Mouse (Mus musculus) limb, embryonic 15.5 days (tissue): ENCODE data around the gene Eps15. TPM values are rescaled to one million over a fixed set of nuclear protein-coding genes. Genes with fewer than 3 reads are reported as not detected.

ENCODE experiments used
- ATAC-seq: fragments of 200-750 bp; cut with Nextera tagmentation; 2 replicates; pipeline ENCODE4 v1.8.0; 2017; ENCODE audit warnings: low read depth, moderate TSS enrichment; ENCODE audit not compliant: insufficient number of reproducible peaks, low FRiP score, low TSS enrichment
- H3K27ac ChIP-seq: fragments of 300-500 bp; sonication (generic); 2 replicates; pipeline ENCODE4 v1.5.1; 2015; ENCODE audit warnings: moderate library complexity, mild to moderate bottlenecking, inconsistent platforms
- H3K27me3 ChIP-seq: fragments of 300-500 bp; sonication (generic); 2 replicates; pipeline ENCODE4 v1.6.1; 2015; ENCODE audit warnings: inconsistent platforms
- H3K36me3 ChIP-seq: fragments of 300-500 bp; sonication (generic); 2 replicates; pipeline ENCODE4 v1.6.1; 2015; ENCODE audit warnings: inconsistent platforms
- H3K4me1 ChIP-seq: fragments of 300-500 bp; sonication (generic); 2 replicates; pipeline ENCODE4 v1.6.1; 2015; ENCODE audit warnings: inconsistent platforms
- H3K4me2 ChIP-seq: fragments of 300-500 bp; sonication (generic); 2 replicates; pipeline ENCODE4 v1.6.1; 2015; ENCODE audit warnings: mild to moderate bottlenecking, inconsistent platforms
- H3K4me3 ChIP-seq: fragments of 300-500 bp; sonication (generic); 2 replicates; pipeline ENCODE4 v1.5.1; 2015; ENCODE audit warnings: mild to moderate bottlenecking, inconsistent platforms
- H3K9ac ChIP-seq: fragments of 300-500 bp; sonication (generic); 2 replicates; pipeline ENCODE4 v1.6.1; 2015; ENCODE audit warnings: inconsistent platforms
- H3K9me3 ChIP-seq: fragments of 300-500 bp; sonication (generic); 2 replicates; pipeline ENCODE4 v1.6.1; 2016; ENCODE audit warnings: inconsistent platforms
- WGBS: fragments of 180-500 bp; shearing (Covaris S2); methylation state at CpG from one replicate; pipeline ENCODE4 v1.1.7; 2015; 5-methylcytosine and 5-hydroxymethylcytosine counted together
- polyA plus RNA-seq: library from polyadenylated mRNA; unstranded; fragments of >200 nt; fragmentation: Nextera tagmentation; extraction: Ambion mirVana; gene quantifications from 2 replicates; pipeline ENCODE4 v1.2.1, GENCODE M21; 2015

Eps15 gene
- polyA plus RNA-seq, 1 experiment from 2014 or later = 40.1 TPM

GRCm38 (mm10) chr4:109273586-109274240 is 6.4 kb upstream of the Eps15 start:
- no peak overlapping the region for H3K4me3 ChIP-seq
- no peak overlapping the region for H3K9ac ChIP-seq
- no peaks in the 10 kb centered on the region for H3K27me3 ChIP-seq
- no peak overlapping the region for H3K4me2 ChIP-seq
- ATAC-seq = no peak
- H3K27ac ChIP-seq = no peak overlapping the region; the same call in 1 of the 2 replicates
- no peaks in the 10 kb centered on the region for H3K36me3 ChIP-seq
- no peaks in the 10 kb centered on the region for H3K4me1 ChIP-seq
- WGBS = 90% methylated on average over 2 of the region's 2 CpGs
- H3K9me3 ChIP-seq = no peaks in the 10 kb centered on the region

- Histone ChIP-seq H3K9me3 (no peaks in the 10 kb centered on the region), H3K36me3 (no peaks in the 10 kb centered on the region), H3K9ac (peak overlapping the region; percentile 87), H3K4me2 (peak overlapping the region; percentile 84), H3K4me1 (peaks cover 15% of the 10 kb centered on the region), H3K27me3 (no peaks in the 10 kb centered on the region), H3K27ac (peak overlapping the region; percentile 82), H3K4me3 (peak overlapping the region; percentile 91)
- peak; percentile 81 for ATAC-seq
- under 1% methylated on average over 59 of the region's 85 CpGs for WGBS
Observed at GRCm38 (mm10) chr4:109280459-109281160, 542 bp downstream of the Eps15 start.

DNA sequence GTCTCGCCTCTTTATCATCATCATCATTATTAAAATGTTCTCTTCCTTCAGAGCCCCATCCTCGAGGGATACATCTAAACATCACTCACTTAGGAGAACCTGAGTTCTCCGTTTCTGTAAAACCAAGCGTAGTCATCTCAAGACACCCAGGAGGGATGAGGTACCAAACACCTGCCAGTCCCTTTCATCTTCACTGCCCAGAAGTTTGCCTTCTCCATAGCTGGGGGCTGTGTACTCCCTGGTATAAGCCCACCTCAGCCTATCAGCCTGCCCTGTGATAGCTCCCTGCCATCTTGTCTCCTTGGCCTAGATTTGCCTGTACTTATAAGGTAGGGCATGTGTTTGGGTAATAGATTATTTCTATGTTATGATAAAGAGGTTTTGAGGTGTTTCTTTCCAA is 1.1 kb downstream of the Eps15 start:
- 7% methylated on average over 4 of the region's 4 CpGs for WGBS
- no peak for ATAC-seq
- no peak overlapping the region for H3K27ac ChIP-seq

DNA sequence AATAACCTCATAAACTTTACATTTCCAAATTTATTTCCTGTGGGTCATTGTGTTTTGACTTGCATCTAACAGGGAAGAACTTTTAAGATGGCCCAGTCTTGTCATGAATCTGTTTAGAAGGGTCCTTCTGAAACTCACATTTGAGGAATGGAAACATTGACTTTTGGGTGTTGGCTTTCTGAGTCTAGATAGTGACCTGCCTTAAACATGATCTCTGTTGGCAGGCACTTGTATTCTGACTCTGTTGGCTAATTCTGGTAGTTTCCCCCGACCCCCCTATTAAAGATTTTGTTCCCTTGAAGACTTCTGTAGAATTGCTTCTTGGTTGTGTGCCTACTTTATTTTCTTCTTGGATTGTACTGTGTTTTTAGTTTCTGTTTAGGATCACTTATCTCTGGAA is 1.9 kb downstream of the Eps15 start:
- no peak for ATAC-seq
- 86% methylated on average over 1 of the region's 1 CpGs for WGBS

More for the DNA sequence above, 1.1 kb downstream of the Eps15 start:
- H3K4me2 ChIP-seq = peak overlapping the region; percentile 84
- no peaks in the 10 kb centered on the region for H3K27me3 ChIP-seq
- peaks cover 15% of the 10 kb centered on the region for H3K4me1 ChIP-seq
- H3K9ac ChIP-seq = no peak overlapping the region; the same call in 1 of the 2 replicates
- no peaks in the 10 kb centered on the region for H3K36me3 ChIP-seq
- peak overlapping the region; percentile 91 for H3K4me3 ChIP-seq
- H3K9me3 ChIP-seq = no peaks in the 10 kb centered on the region

DNA sequence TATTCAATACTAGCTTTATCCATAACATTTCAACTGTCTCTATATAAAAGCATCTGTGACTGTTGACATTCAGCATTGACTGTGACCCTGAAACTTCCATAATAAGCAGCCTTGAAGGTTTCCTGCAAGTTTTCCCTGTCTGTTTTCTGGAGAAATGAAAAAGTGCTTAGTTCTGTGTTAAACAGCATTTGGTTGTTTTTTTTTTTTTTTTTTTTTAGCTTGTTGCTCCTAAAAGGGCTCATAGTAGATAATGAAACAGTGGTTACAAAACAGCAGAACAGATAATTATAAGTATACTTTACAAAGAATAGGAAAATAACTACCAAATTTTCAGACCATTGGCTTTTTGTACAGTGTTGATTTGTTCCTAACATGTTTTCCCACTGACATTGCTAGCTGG is 14.6 kb downstream of the Eps15 start:
- H3K4me2 ChIP-seq = no peak overlapping the region
- H3K9me3 ChIP-seq = no peaks in the 10 kb centered on the region
- no peak overlapping the region for H3K9ac ChIP-seq
- no peak overlapping the region for H3K4me3 ChIP-seq
- H3K36me3 ChIP-seq = no peaks in the 10 kb centered on the region
- H3K4me1 ChIP-seq = no peaks in the 10 kb centered on the region
- ATAC-seq = no peak
- H3K27me3 ChIP-seq = no peaks in the 10 kb centered on the region
- no peak overlapping the region for H3K27ac ChIP-seq

More for the DNA sequence above, 1.9 kb downstream of the Eps15 start:
- Histone ChIP-seq H3K4me3 (0 out of 2 replicates have a peak overlapping the region, but pooled peaks have one; percentile 91), H3K4me2 (no peak overlapping the region), H3K27ac (no peak overlapping the region), H3K4me1 (peaks cover 15% of the 10 kb centered on the region), H3K27me3 (no peaks in the 10 kb centered on the region), H3K36me3 (no peaks in the 10 kb centered on the region), H3K9me3 (no peaks in the 10 kb centered on the region), H3K9ac (no peak overlapping the region)

- Histone ChIP-seq H3K27ac (no peak overlapping the region), H3K4me3 (no peak overlapping the region), H3K4me2 (no peak overlapping the region), H3K4me1 (no peaks in the 10 kb centered on the region), H3K36me3 (no peaks in the 10 kb centered on the region), H3K9ac (no peak overlapping the region), H3K27me3 (no peaks in the 10 kb centered on the region), H3K9me3 (no peaks in the 10 kb centered on the region)
- ATAC-seq = no peak
- 75% methylated on average over 2 of the region's 2 CpGs for WGBS
Observed at GRCm38 (mm10) chr4:109296510-109296909, 16.4 kb downstream of the Eps15 start.

GRCm38 (mm10) chr4:109299136-109299535 is 19.1 kb downstream of the Eps15 start:
- H3K4me3 ChIP-seq = no peak overlapping the region
- no peak overlapping the region for H3K9ac ChIP-seq
- H3K36me3 ChIP-seq = no peaks in the 10 kb centered on the region
- H3K4me1 ChIP-seq = no peaks in the 10 kb centered on the region
- H3K4me2 ChIP-seq = no peak overlapping the region
- ATAC-seq = no peak
- H3K9me3 ChIP-seq = no peaks in the 10 kb centered on the region
- no peak overlapping the region for H3K27ac ChIP-seq
- H3K27me3 ChIP-seq = no peaks in the 10 kb centered on the region

GRCm38 (mm10) chr4:109316941-109317894 is 37.1 kb downstream of the Eps15 start:
- H3K36me3 ChIP-seq = peaks cover 18% of the 10 kb centered on the region
- ATAC-seq = no peak
- no peak overlapping the region for H3K4me2 ChIP-seq
- no peak overlapping the region for H3K4me3 ChIP-seq
- no peaks in the 10 kb centered on the region for H3K9me3 ChIP-seq
- no peaks in the 10 kb centered on the region for H3K4me1 ChIP-seq
- no peak overlapping the region for H3K27ac ChIP-seq
- no peaks in the 10 kb centered on the region for H3K27me3 ChIP-seq
- no peak overlapping the region for H3K9ac ChIP-seq

DNA sequence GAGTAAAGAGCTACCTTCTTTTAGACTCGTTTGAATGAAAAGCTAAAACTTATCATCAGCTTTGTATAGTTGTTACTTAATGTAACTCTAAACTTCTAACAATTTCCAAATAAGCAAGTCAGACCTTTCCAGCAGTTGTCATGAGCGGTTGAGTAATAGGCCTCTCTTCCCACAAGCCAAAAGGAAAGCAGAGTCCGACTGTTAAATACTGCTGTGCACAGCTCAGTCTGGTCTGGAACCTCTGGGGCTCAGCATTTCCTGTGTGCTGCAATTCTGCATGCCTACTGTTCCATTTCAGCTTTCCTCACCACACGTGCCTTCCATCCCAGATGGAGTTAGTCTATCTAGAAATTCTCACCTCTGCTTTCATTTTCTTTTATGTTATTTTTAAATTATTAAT is 56.7 kb downstream of the Eps15 start:
- Histone ChIP-seq H3K27ac (no peak overlapping the region), H3K4me3 (no peak overlapping the region), H3K27me3 (no peaks in the 10 kb centered on the region), H3K4me2 (no peak overlapping the region), H3K9me3 (no peaks in the 10 kb centered on the region), H3K4me1 (no peaks in the 10 kb centered on the region), H3K9ac (no peak overlapping the region), H3K36me3 (peaks cover 15% of the 10 kb centered on the region)
- 72% methylated on average over 4 of the region's 4 CpGs for WGBS
- no peak for ATAC-seq

DNA sequence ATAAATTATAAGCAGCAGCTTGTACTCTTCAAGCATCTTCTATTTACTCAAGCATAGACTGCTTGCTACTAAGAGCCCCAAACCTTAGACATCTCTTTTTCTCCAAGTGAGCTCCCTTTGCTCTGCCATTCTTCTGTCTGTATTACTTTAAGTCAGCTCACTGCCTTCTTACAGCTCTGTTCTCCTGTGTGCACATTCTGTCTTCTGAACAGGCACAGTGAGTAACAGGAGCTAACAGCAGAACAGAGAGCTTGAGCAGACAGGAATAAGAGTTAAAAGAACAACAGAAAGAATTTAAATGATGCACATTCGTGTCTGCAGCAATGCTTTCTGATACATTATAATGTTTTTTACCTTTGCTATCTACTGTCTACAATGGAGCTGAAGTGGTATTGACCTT is 61.2 kb downstream of the Eps15 start:
- H3K9ac ChIP-seq = no peak overlapping the region
- WGBS = 73% methylated on average over 1 of the region's 1 CpGs
- H3K9me3 ChIP-seq = no peaks in the 10 kb centered on the region

GRCm38 (mm10) chr4:109342783-109343485 is 62.9 kb downstream of the Eps15 start:
- Histone ChIP-seq H3K9ac (no peak overlapping the region), H3K4me2 (no peak overlapping the region), H3K27me3 (no peaks in the 10 kb centered on the region), H3K4me3 (no peak overlapping the region), H3K4me1 (no peaks in the 10 kb centered on the region), H3K27ac (no peak overlapping the region), H3K9me3 (no peaks in the 10 kb centered on the region), H3K36me3 (peaks cover 4% of the 10 kb centered on the region)
- no peak for ATAC-seq
- WGBS = 51% methylated on average over 4 of the region's 4 CpGs

More for the DNA sequence above, 61.2 kb downstream of the Eps15 start:
- Histone ChIP-seq H3K27me3 (no peaks in the 10 kb centered on the region), H3K4me1 (no peaks in the 10 kb centered on the region), H3K36me3 (peaks cover 5% of the 10 kb centered on the region), H3K4me3 (no peak overlapping the region), H3K27ac (no peak overlapping the region), H3K4me2 (no peak overlapping the region)
- ATAC-seq = no peak
